ENCODE assay signal across 9 mouse cellular contexts in genomic region chr15:91463026-91463661, GRCm38 (mm10).
DNase-seq lines count a peak whose midpoint lies in the region; ATAC-seq lines count a peak whose summit lies in the region.
"Had no signal": no experiment of that assay in that cellular context is flagged by ENCODE, and none has a peak within 500 bp of the region (broad histone marks: within the 10 kb centered on the region; RNA-seq: fewer than 3 reads in every experiment).

No protein-coding gene starts in this region.

- no peak overlapping the region for H3K4me3 ChIP-seq in intestine, embryonic 15.5 days (replicated peaks)
- H3K4me3 ChIP-seq: megakaryocyte, embryonic 14.5 days had no signal

- no peaks in the 10 kb centered on the region for H3K4me1 ChIP-seq in intestine, embryonic 15.5 days (replicated peaks)
- H3K4me1 ChIP-seq: megakaryocyte, embryonic 14.5 days had no signal

- DNase-seq in adrenal gland, adult (ENCODE audit: inconsistent age in 2 of 2, low spot score in 1 of 2), result peak; percentile 76 to 88
- no peak for DNase-seq in adrenal gland, postnatal 4 days (ENCODE audit: low spot score in 2 of 2)
- peak; percentile 34 for DNase-seq in urinary bladder, postnatal 14 days (ENCODE audit: low spot score)
- DNase-seq in urinary bladder, postnatal 10 days (ENCODE audit: low spot score), result no peak
- peak; percentile 53 to 60 for DNase-seq in left cerebral cortex, adult 18-20 months (ENCODE audit: low spot score in 2 of 2)
- DNase-seq in B cell, adult 2 months, result no peak
- no peak for DNase-seq in thymus, postnatal 36 days

- no peak overlapping the region for H3K9ac ChIP-seq in intestine, embryonic 15.5 days

- H3K27ac ChIP-seq in intestine, embryonic 15.5 days, result no peak overlapping the region

- no peak overlapping the region for H3K4me2 ChIP-seq in intestine, embryonic 15.5 days (replicated peaks)

- H3K9me3 ChIP-seq in intestine, embryonic 15.5 days, result no peaks in the 10 kb centered on the region

- ATAC-seq in intestine, embryonic 15.5 days, result no peak

- no peaks in the 10 kb centered on the region for H3K27me3 ChIP-seq in intestine, embryonic 15.5 days (replicated peaks)
- H3K27me3 ChIP-seq: megakaryocyte, embryonic 14.5 days had no signal

- H3K36me3 ChIP-seq in intestine, embryonic 15.5 days, result no peaks in the 10 kb centered on the region

- WGBS in intestine, embryonic 15.5 days, result 73% methylated on average over 16 of the region's 16 CpGs

Comparison
In these comparisons a context has a peak if more than half of its experiments do, and no peak if none do; other contexts are left out.
1. DNase-seq: peak in adrenal gland, adult (2 of 2), urinary bladder, postnatal 14 days (single experiment) and left cerebral cortex, adult 18-20 months (2 of 2); none in adrenal gland, postnatal 4 days (0 of 2), urinary bladder, postnatal 10 days (single experiment), B cell, adult 2 months (0 of 2) and thymus, postnatal 36 days (0 of 2).